Mouse (Mus musculus): ENCODE data around the gene Slc22a19.
"Not testable (repeated sequence)": the region's sequence is repeated elsewhere in the genome, so short reads cannot be mapped to it uniquely, and the experiment has no call there.

Gene Slc22a19

DNA sequence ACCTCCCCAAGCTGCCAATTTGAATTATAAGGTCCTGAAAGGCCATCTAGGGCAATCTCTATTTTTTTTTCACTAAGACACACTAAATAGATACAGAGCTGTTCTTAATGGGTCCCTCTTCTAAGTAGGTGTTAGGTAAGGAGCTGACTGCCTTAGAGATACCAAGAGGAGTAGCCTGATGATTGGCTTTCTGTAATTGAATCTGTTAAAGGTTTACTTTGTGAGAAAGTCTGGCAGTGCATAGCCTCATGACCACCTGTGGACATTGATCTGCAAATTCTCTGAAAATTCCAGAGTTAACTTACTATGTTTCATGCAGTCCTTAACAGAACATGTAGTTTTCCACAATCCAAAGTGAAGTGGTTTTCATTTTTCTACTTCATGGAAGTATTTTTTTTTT is at the start of gene Slc22a19:
Gene Slc22a19 (minus strand): TSS at position 163 of the 400 bp plus-strand sequence.
- no peak for DNase-seq

GRCm38 (mm10) chr19:7753371-7753770 is 42.3 kb upstream of the Slc22a19 start:
- DNase-seq, result not testable (repeated sequence)

- DNase-seq, result no peak
Observed at GRCm38 (mm10) chr19:7729543-7729942, 18.4 kb upstream of the Slc22a19 start.

GRCm38 (mm10) chr19:7693104-7693503 is 18.0 kb downstream of the Slc22a19 start:
- DNase-seq, result not testable (repeated sequence)

DNA sequence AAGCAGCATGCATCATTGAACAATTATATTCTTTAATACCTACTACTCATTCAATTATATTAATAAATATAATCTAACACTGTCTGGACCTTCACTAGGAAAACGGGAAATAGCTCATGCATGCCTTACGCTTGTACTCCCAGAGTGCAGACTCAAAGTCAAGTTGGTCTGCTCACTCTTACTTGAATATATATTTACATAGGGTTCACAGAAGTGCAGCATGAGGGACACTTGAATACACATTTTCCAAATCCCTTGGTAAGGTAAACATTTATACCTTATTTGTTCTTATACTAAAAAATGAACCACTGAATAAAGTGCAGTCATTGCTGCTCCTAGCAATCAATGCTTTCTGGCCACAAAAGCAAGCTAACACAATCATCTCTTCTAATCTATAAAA is 19.9 kb downstream of the Slc22a19 start:
- DNase-seq, result no peak

DNA sequence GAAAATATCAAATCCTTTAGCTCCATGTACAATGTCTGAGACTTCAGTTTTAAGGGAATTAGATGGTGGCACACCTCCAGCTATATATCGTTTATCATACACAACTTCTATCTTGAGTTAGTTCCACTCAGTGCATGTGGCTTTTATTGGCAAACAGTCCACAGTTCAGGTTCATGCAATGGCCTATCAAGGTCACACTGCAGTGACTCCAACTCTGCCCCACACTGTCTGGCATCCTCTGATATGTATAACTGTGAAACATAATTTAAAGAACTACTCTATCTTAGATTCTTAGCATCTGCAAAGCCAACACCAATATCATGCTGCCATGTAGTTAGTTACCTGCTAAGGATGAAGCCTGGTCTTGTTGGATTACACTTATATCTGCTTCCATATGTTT is 23.1 kb downstream of the Slc22a19 start:
- no peak for DNase-seq

DNA sequence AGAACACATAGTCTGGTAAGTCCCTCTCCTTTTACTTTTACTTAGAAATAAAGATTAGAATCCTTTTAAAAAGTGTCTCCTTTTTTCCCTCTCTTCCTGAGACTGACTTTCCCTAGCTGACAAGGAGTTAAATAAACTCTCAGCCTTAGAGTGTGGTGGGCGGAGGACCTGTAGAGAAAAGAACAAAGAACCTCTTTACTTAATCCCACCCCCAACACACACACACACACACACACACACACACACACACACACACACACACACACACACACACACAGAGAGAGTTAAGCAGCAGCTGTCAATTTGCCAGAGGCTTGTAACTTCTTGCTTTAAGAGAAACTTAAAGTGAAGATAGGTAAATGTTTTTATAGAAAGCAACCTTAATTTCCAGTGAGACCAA is 39.1 kb downstream of the Slc22a19 start:
- no peak for DNase-seq

DNA sequence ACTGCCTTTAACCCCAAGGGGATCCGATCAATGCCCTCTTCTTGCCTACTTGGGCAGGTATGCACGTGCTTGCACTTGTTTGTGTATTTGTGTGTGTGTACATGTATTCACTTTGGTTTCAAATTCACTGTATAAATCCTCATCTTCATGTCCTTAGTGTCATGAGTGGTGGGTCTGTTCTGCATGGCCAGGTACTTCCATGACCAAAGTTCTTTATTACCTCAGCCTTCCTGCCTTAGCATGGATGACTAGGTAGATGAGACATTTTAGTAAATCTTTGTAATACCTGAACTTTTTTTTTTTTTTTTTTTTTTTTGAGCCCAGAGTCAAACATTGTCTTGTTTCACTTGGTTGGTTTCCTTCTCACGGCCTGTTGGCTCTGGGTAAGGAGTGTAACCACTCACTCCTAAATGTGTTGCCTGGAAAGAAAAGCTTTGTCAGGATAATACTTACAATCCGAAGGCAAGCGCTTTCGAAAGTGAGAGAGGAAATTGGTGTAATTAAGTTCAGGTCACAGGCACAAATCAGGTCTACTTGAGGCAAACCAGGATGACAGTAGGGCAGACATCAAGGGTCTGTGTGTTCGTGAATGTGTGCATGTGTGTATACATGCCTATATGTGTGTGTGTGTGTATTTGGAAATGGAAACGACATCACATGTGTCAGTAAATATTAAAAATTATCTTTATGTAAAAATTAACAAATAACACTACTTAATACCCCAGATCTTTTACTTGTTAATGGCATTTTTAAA is 62.0 kb downstream of the Slc22a19 start:
- DNase-seq, result no peak

DNA sequence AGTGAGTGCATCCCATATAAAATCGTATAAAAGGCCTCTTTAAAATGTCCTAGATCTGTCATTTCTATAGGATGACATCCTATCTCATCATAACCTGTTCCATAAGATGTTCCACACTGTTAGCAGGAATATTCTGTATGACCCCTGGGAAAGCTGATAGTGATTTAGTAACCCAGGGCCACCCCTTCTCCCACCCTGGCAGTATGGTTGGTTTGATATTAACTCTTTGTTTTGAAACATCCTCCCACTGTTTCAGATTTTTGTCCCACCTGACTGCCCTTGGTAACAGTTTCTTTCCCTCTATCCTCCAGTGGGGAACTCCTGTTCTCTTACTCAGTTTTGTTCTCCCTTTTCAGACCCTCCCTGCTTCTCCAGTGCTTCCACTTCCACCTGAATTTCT is 77.3 kb downstream of the Slc22a19 start:
- no peak for DNase-seq

DNA sequence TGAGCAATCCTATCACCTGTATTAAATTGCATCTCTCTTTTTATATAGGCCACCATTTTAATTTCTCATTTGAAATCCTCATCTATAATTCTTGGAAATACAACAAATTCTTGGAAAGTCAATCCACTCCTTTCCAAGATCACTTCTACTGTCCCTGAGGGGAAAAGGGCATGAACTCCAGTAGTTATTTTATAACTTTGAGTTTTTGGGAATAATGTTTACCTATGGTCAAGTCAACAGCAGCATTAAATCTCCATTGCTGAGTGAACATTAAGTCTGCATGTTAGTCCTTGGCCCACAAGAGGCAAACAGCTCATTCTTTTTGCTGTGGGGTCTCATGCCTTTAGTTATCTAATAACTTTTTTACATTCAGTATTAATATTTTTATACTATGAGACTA is 78.1 kb downstream of the Slc22a19 start:
- DNase-seq, result no peak

Data from thymus, postnatal 36 days (tissue).